Mouse (Mus musculus) liver, postnatal 0 days (tissue): ENCODE data around the gene Rbms3.

Experiments
- CTCF ChIP-seq: sonication (generic); IDR thresholded peaks from 2 replicates; pipeline ENCODE4 v1.5.1; 2016; ENCODE audit warnings: antibody characterized with exemption, low read depth
- EP300 ChIP-seq: IDR thresholded peaks from 2 replicates; pipeline ENCODE4 v1.6.1; 2016; ENCODE audit warnings: antibody characterized with exemption, low read depth, mild to moderate bottlenecking

DNA sequence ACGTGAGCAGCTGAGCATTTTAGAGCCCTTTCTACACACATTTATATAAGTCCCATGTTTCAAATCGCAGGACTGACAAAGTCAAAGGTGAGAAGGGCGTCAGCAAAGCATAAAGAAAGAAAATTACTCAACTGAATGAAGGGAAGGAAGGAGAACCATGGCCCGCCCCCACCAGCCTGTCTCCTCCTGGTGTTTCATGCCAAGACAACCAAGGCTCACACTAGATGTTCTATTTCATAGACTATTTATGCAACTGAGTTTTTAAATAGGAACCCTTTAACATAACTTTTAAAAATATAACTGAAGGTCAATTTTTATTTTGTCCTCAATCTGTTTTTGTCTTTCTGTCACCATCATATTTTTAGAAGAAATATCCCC is 989.4 kb downstream of the Rbms3 start:
- TF ChIP-seq CTCF (no peak), EP300 (no peak)
